In the genomic region with DNA sequence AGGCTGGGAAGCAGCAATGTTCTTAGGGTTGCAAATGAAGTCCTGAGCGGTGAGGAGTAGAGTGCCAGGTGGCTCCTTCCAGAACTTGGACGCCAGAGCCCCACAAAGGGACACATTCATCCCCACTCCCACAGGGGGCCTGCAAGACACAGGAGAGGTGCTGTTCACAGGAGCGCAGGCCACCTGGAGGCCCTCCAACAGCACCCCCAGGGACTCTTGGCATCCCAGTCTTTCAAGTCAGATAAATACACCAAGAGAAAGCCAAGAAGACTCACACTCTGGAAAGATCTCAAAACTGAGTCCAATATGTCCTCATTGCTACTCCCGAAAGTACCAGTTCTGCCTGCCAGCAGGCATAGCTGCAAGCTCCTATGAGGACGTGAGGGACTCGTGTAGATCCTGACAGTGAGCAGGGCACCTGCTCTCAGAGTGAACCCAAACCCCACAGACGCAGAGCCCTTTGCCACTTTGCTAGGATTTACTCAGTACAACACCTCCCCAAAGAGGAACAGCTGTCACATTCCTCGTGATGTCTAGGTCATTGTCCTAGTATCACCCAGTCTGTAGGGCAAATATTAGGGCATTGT, we compare ENCODE assay signal across 10 mouse cellular contexts.
DNase-seq lines count a peak whose midpoint lies in the region; TF ChIP-seq lines count a peak whose summit lies in the region.
"Had no signal": no experiment of that assay in that cellular context is flagged by ENCODE, and none has a peak within 500 bp of the region (broad histone marks: within the 10 kb centered on the region; RNA-seq: fewer than 3 reads in every experiment).

No protein-coding gene starts in this region.

- H3K27ac ChIP-seq in heart, adult 2 months = no peak overlapping the region
- no peak overlapping the region for H3K27ac ChIP-seq in heart, embryonic 10.5 days
- H3K27ac ChIP-seq: embryonic facial prominence, embryonic 15.5 days had no signal

- no peaks in the 10 kb centered on the region for H3K79me2 ChIP-seq in heart, adult 2 months (replicated peaks; ENCODE audit: control insufficient read depth, insufficient read depth, low read length)

- H3K27me3 ChIP-seq in heart, adult 2 months (ENCODE audit: control insufficient read depth, insufficient read depth, low read length) = no peaks in the 10 kb centered on the region
- H3K27me3 ChIP-seq in heart, embryonic 10.5 days (ENCODE audit: insufficient read depth, poor library complexity, severe bottlenecking) = peaks cover 96% of the 10 kb centered on the region
- H3K27me3 ChIP-seq: embryonic facial prominence, embryonic 15.5 days had no signal

- H3K4me3 ChIP-seq in heart, adult 2 months = no peak overlapping the region
- no peak overlapping the region for H3K4me3 ChIP-seq in heart, embryonic 10.5 days
- H3K4me3 ChIP-seq: embryonic facial prominence, embryonic 15.5 days had no signal

- no peaks in the 10 kb centered on the region for H3K9me3 ChIP-seq in heart, embryonic 10.5 days
- H3K9me3 ChIP-seq: embryonic facial prominence, embryonic 15.5 days had no signal

- TF ChIP-seq POLR2A in heart, adult 2 months (IDR thresholded peaks at IDR 0.05; ENCODE audit: insufficient read depth, low read depth, low read length) = no peak
- TF ChIP-seq POLR2A in brain, embryonic 14.5 days (IDR thresholded peaks at IDR 0.05; ENCODE audit: borderline replicate concordance, extremely low read depth, insufficient read depth, insufficient read length, poor library complexity, severe bottlenecking) = no peak

- WGBS in heart, adult 2 months = 40% methylated on average over 8 of the region's 8 CpGs
- 38% methylated on average over 8 of the region's 8 CpGs for WGBS in heart, embryonic 10.5 days

- DNase-seq in heart, adult 2 months = peak; percentile 36 to 46
- DNase-seq in heart, embryonic 10.5 days (ENCODE audit: low spot score) = no peak
- DNase-seq in brain, embryonic 14.5 days (ENCODE audit: low read depth) = peak; percentile 29
- peak; percentile 4 for DNase-seq in cerebellum, adult 8-10 months
- peak; percentile 14 for DNase-seq in heart, adult 8-10 months (ENCODE audit: low spot score)
- DNase-seq in urinary bladder, postnatal 4 days (ENCODE audit: low spot score in 2 of 2) = no peak
- DNase-seq in urinary bladder, postnatal 10 days (ENCODE audit: low spot score) = no peak
- DNase-seq: kidney, postnatal 10 days; retina, postnatal 1 day had no signal

- H3K4me1 ChIP-seq in heart, adult 2 months (ENCODE audit: control insufficient read depth, insufficient read depth, low read length) = no peaks in the 10 kb centered on the region
- H3K4me1 ChIP-seq in heart, embryonic 10.5 days = no peaks in the 10 kb centered on the region; the same call in 1 of the 2 replicates

- H3K36me3 ChIP-seq in heart, adult 2 months (ENCODE audit: control insufficient read depth, insufficient read depth, low read length) = no peaks in the 10 kb centered on the region
- no peaks in the 10 kb centered on the region for H3K36me3 ChIP-seq in heart, embryonic 10.5 days
- H3K36me3 ChIP-seq: embryonic facial prominence, embryonic 15.5 days had no signal

- intact Hi-C loops in heart, adult 2 months (cut with DNase I) = no loop called here

- no peak for TF ChIP-seq CTCF in heart, adult 2 months (IDR thresholded peaks at IDR 0.05)
- no peak for TF ChIP-seq CTCF in brain, embryonic 14.5 days (IDR thresholded peaks at IDR 0.05; ENCODE audit: borderline replicate concordance, extremely low read depth, insufficient read depth, insufficient read length)

- TF ChIP-seq EP300 in heart, adult 2 months (IDR thresholded peaks at IDR 0.05; ENCODE audit: insufficient read depth, low read depth, low read length) = no peak

- H3K9ac ChIP-seq in heart, adult 2 months (ENCODE audit: low read depth, low read length) = no peak overlapping the region
- H3K9ac ChIP-seq: embryonic facial prominence, embryonic 15.5 days had no signal

Comparison
In these comparisons a context has a peak if more than half of its experiments do, and no peak if none do; other contexts are left out.
1. DNase-seq: peak in heart, adult 2 months (2 of 2), brain, embryonic 14.5 days (single experiment), cerebellum, adult 8-10 months (single experiment) and heart, adult 8-10 months (single experiment); none in heart, embryonic 10.5 days (single experiment), urinary bladder, postnatal 4 days (0 of 2) and urinary bladder, postnatal 10 days (single experiment).